Mouse (Mus musculus): Measurements from ENCODE around the gene Ccn2. TPM values are rescaled to one million over a fixed set of nuclear protein-coding genes. Genes with fewer than 3 reads are reported as not detected.

The Ccn2 gene
- 4.2 and 4.3 TPM in 2 replicates for polyA plus RNA-seq (2014; fragmentation: Nextera tagmentation; extraction: Ambion mirVana)

- WGBS: under 1% methylated on average over 53 of the region's 53 CpGs
- peak within 1 kb of the TSS; percentile 65 for H3K4me2 ChIP-seq (ENCODE audit: low read depth, low read length, severe bottlenecking)
- no peaks in the 10 kb centered on the region for H3K36me3 ChIP-seq (ENCODE audit: control insufficient read depth, insufficient read depth, low read length)
- ATAC-seq (replicated peaks; ENCODE audit: low FRiP score): peak; percentile 90
- H3K27me3 ChIP-seq (ENCODE audit: control insufficient read depth, insufficient read depth, low read length): no peaks in the 10 kb centered on the region
- peak; percentile 89 for DNase-seq (ENCODE audit: low spot score)
- H3K4me1 ChIP-seq (replicated peaks; ENCODE audit: control insufficient read depth, insufficient read depth, low read length): no peaks in the 10 kb centered on the region; the same call in 1 of the 2 replicates
- peak within 1 kb of the TSS; percentile 31; the same call in 1 of the 2 replicates for H3K27ac ChIP-seq (ENCODE audit: low read depth, low read length)
- peak within 1 kb of the TSS; percentile 51 for H3K9ac ChIP-seq (ENCODE audit: low read length)
- H3K9me3 ChIP-seq (ENCODE audit: control insufficient read depth, low read length): no peaks in the 10 kb centered on the region
- peak within 1 kb of the TSS; percentile 50 for H3K4me3 ChIP-seq (ENCODE audit: low read depth, low read length)
Measured at GRCm38 (mm10) chr10:24595250-24596002, at the start of gene Ccn2. Ccn2 (plus strand) TSS chr10:24595442.

DNA sequence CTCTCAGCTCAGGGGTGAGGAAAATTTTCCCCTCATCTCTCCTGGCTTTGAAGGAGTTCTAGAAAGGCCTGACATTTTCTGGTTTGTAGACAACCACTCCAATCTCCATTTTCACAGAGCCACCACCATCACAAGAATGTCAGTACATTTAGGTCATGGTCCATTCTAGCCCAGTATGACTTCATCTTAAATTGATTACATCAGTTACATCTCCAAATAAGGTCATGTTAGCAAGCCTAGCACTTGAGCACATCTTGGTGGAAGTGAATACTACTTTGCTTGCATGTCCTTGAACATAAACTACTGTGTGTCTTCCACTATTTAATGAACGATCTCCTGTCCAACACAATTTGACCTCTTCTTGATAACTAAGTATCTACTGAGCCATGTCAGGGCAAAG lies 42.4 kb upstream of the Ccn2 start:
- Histone ChIP-seq H3K36me3 (ENCODE audit: control insufficient read depth, insufficient read depth, low read length) (no peaks in the 10 kb centered on the region), H3K4me3 (ENCODE audit: low read depth, low read length) (no peak overlapping the region), H3K27me3 (ENCODE audit: control insufficient read depth, insufficient read depth, low read length) (no peaks in the 10 kb centered on the region), H3K4me1 (replicated peaks; ENCODE audit: control insufficient read depth, insufficient read depth, low read length) (no peaks in the 10 kb centered on the region), H3K9me3 (ENCODE audit: control insufficient read depth, low read length) (no peaks in the 10 kb centered on the region), H3K27ac (ENCODE audit: low read depth, low read length) (no peak overlapping the region), H3K4me2 (ENCODE audit: low read depth, low read length, severe bottlenecking) (no peak overlapping the region), H3K9ac (ENCODE audit: low read length) (no peak overlapping the region)
- WGBS: 85% methylated on average over 1 of the region's 1 CpGs
- ATAC-seq (replicated peaks; ENCODE audit: low FRiP score): no peak
- DNase-seq (ENCODE audit: low spot score): no peak

DNA sequence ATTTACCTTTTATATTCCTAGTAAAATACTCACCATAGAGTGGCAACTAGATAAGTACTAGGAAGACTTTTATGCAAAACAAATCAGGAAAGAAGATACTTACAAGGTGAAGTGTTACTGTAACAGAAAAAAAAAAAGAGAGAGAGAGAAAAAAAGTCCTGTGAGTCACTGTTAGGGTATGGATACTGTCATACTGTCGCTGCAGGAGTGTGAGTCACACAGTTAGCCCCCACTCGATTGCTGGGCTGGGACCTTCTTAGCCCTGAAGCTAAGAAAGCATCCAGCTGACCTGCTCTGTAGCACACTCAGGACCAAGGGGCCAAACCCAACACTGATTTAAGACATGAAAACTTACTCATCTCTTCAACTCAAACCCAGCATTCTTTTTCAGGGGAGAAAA lies 41.2 kb upstream of the Ccn2 start:
- no peaks in the 10 kb centered on the region for H3K4me1 ChIP-seq (replicated peaks; ENCODE audit: control insufficient read depth, insufficient read depth, low read length)
- no peak overlapping the region for H3K9ac ChIP-seq (ENCODE audit: low read length)
- WGBS: 77% methylated on average over 2 of the region's 2 CpGs
- no peak overlapping the region for H3K4me2 ChIP-seq (ENCODE audit: low read depth, low read length, severe bottlenecking)
- no peak overlapping the region for H3K4me3 ChIP-seq (ENCODE audit: low read depth, low read length)
- no peak overlapping the region for H3K27ac ChIP-seq (ENCODE audit: low read depth, low read length)
- DNase-seq (ENCODE audit: low spot score): no peak
- no peaks in the 10 kb centered on the region for H3K27me3 ChIP-seq (ENCODE audit: control insufficient read depth, insufficient read depth, low read length)
- no peaks in the 10 kb centered on the region for H3K36me3 ChIP-seq (ENCODE audit: control insufficient read depth, insufficient read depth, low read length)
- H3K9me3 ChIP-seq (ENCODE audit: control insufficient read depth, low read length): no peaks in the 10 kb centered on the region
- no peak for ATAC-seq (replicated peaks; ENCODE audit: low FRiP score)

GRCm38 (mm10) chr10:24558366-24558765 lies 36.9 kb upstream of the Ccn2 start:
- WGBS: 72% methylated on average over 2 of the region's 2 CpGs
- Histone ChIP-seq H3K4me3 (ENCODE audit: low read depth, low read length) (no peak overlapping the region), H3K9ac (ENCODE audit: low read length) (no peak overlapping the region), H3K4me2 (ENCODE audit: low read depth, low read length, severe bottlenecking) (no peak overlapping the region), H3K4me1 (replicated peaks; ENCODE audit: control insufficient read depth, insufficient read depth, low read length) (no peaks in the 10 kb centered on the region), H3K36me3 (ENCODE audit: control insufficient read depth, insufficient read depth, low read length) (no peaks in the 10 kb centered on the region), H3K9me3 (ENCODE audit: control insufficient read depth, low read length) (no peaks in the 10 kb centered on the region), H3K27me3 (ENCODE audit: control insufficient read depth, insufficient read depth, low read length) (no peaks in the 10 kb centered on the region), H3K27ac (ENCODE audit: low read depth, low read length) (no peak overlapping the region)
- ATAC-seq (replicated peaks; ENCODE audit: low FRiP score): no peak
- no peak for DNase-seq (ENCODE audit: low spot score)

DNA sequence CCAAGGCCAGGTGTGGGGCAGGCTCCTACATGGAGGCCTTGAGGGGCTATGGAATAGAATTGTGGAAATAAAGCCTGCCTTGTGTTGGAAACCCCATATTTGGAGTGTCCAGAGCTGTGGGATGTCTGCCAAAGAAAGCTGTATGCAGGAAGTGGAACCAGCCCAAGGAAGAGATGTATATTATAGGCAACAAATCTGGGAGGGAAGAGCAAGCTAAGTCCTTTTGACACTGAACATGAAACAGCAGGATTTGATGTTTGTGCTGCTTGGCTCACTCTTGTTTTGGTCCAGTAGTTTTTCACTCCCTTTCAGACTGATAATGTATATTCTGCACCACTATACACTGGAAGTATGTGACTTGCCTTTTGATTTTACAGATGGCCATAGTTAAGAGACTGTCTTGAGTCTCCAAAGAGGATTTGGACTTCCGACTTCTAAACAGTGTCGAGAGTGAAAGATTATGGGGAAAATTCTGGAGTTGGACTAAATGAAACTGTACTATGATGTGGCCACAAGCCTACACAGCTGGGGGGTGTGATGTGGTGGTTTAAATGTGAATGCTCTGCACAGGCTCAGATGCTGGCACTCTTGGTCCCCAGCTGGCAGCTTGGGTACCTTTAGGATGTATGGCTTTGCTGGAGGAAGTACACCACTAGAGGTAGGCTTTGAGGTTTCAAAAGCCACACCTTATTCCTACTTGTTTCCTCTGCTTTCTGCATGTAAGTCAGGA lies 25.4 kb upstream of the Ccn2 start:
- Histone ChIP-seq H3K27me3 (ENCODE audit: control insufficient read depth, insufficient read depth, low read length) (no peaks in the 10 kb centered on the region), H3K27ac (ENCODE audit: low read depth, low read length) (no peak overlapping the region), H3K9ac (ENCODE audit: low read length) (no peak overlapping the region), H3K36me3 (ENCODE audit: control insufficient read depth, insufficient read depth, low read length) (no peaks in the 10 kb centered on the region), H3K4me1 (replicated peaks; ENCODE audit: control insufficient read depth, insufficient read depth, low read length) (no peaks in the 10 kb centered on the region), H3K9me3 (ENCODE audit: control insufficient read depth, low read length) (no peaks in the 10 kb centered on the region), H3K4me3 (ENCODE audit: low read depth, low read length) (no peak overlapping the region), H3K4me2 (ENCODE audit: low read depth, low read length, severe bottlenecking) (no peak overlapping the region)
- DNase-seq (ENCODE audit: low spot score): no peak
- 92% methylated on average over 2 of the region's 2 CpGs for WGBS
- ATAC-seq (replicated peaks; ENCODE audit: low FRiP score): no peak

GRCm38 (mm10) chr10:24572044-24572960 lies 22.9 kb upstream of the Ccn2 start:
- ATAC-seq (replicated peaks; ENCODE audit: low FRiP score) (no peak), DNase-seq (ENCODE audit: low spot score) (no peak)
- no peaks in the 10 kb centered on the region for H3K27me3 ChIP-seq (ENCODE audit: control insufficient read depth, insufficient read depth, low read length)
- no peaks in the 10 kb centered on the region for H3K36me3 ChIP-seq (ENCODE audit: control insufficient read depth, insufficient read depth, low read length)
- H3K27ac ChIP-seq (ENCODE audit: low read depth, low read length): no peak overlapping the region
- WGBS: 69% methylated on average over 4 of the region's 4 CpGs
- no peak overlapping the region for H3K9ac ChIP-seq (ENCODE audit: low read length)
- H3K9me3 ChIP-seq (ENCODE audit: control insufficient read depth, low read length): no peaks in the 10 kb centered on the region
- H3K4me1 ChIP-seq (replicated peaks; ENCODE audit: control insufficient read depth, insufficient read depth, low read length): no peaks in the 10 kb centered on the region
- no peak overlapping the region for H3K4me3 ChIP-seq (ENCODE audit: low read depth, low read length)
- no peak overlapping the region for H3K4me2 ChIP-seq (ENCODE audit: low read depth, low read length, severe bottlenecking)

DNA sequence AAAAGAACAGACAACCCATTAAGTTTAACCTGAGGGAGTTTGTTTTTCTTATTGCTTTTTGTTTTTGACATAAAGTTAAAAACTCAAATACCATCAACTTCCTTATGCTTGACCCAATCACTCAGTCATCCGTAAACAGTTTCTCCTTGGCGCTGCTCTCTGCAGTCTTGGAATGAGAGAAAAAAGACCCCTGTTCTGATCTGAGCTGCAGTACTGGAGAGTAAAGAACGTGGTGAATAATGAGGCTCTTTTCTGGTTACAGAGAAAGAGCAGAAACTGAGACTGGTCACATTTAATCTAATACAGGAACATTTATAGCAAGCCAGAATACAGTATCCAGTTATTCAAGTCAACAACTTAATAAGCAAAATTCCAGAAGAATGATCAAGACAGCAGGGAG lies 21.8 kb upstream of the Ccn2 start:
- ATAC-seq (replicated peaks; ENCODE audit: low FRiP score): no peak
- WGBS: 46% methylated on average over 3 of the region's 3 CpGs
- H3K4me2 ChIP-seq (ENCODE audit: low read depth, low read length, severe bottlenecking): no peak overlapping the region

DNA sequence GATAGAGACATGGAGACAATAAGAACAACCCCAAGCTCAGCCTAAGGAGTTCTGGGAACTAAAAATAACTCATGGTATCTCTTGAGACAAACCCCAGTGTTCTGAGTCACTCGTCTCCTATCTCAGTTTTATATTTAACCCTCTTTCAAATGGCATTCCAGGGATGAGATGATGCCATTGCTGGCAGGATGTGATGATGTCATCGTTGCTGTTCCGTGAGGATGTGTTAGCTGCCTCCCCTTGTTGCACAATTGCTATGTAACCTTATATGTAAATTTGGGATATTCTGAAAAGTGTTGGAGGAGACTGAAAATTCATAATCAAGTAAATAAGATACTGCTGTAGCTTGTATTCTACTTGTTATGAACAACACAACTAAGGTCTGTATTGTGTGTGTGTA lies 14.2 kb upstream of the Ccn2 start:
- 87% methylated on average over 3 of the region's 3 CpGs for WGBS
- no peak for DNase-seq (ENCODE audit: low spot score)
- Histone ChIP-seq H3K9me3 (ENCODE audit: control insufficient read depth, low read length) (no peaks in the 10 kb centered on the region), H3K27ac (ENCODE audit: low read depth, low read length) (no peak overlapping the region), H3K27me3 (ENCODE audit: control insufficient read depth, insufficient read depth, low read length) (no peaks in the 10 kb centered on the region), H3K4me2 (ENCODE audit: low read depth, low read length, severe bottlenecking) (no peak overlapping the region), H3K4me3 (ENCODE audit: low read depth, low read length) (no peak overlapping the region), H3K4me1 (replicated peaks; ENCODE audit: control insufficient read depth, insufficient read depth, low read length) (no peaks in the 10 kb centered on the region), H3K36me3 (ENCODE audit: control insufficient read depth, insufficient read depth, low read length) (no peaks in the 10 kb centered on the region), H3K9ac (ENCODE audit: low read length) (no peak overlapping the region)
- ATAC-seq (replicated peaks; ENCODE audit: low FRiP score): no peak

More for the DNA sequence above, 21.8 kb upstream of the Ccn2 start:
- Histone ChIP-seq H3K27me3 (ENCODE audit: control insufficient read depth, insufficient read depth, low read length) (no peaks in the 10 kb centered on the region), H3K27ac (ENCODE audit: low read depth, low read length) (no peak overlapping the region), H3K4me3 (ENCODE audit: low read depth, low read length) (no peak overlapping the region), H3K9me3 (ENCODE audit: control insufficient read depth, low read length) (no peaks in the 10 kb centered on the region), H3K9ac (ENCODE audit: low read length) (no peak overlapping the region), H3K36me3 (ENCODE audit: control insufficient read depth, insufficient read depth, low read length) (no peaks in the 10 kb centered on the region), H3K4me1 (replicated peaks; ENCODE audit: control insufficient read depth, insufficient read depth, low read length) (no peaks in the 10 kb centered on the region)
- DNase-seq (ENCODE audit: low spot score): no peak

All from forebrain, embryonic 11.5 days (tissue).